Mouse (Mus musculus): ENCODE data around the gene Magi1.

DNA sequence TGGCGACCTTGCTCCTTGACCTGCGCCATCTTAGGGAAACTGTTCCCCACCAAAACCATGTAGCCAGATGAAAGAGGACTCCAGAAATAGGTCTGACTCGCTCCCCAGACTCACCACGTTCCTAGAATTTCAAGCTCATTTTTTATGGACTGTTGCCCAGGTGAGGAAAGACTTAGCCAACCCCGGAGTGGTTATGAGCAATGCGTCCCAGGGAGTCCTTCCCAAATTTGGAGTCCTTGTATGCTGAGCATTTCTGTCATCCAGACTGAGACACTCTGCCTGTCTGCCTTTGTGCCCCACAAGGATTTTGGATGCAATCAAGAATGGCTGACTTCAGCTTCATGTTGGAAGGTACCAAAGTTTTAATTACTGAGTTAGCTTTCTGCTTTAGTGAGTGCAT is 19.8 kb upstream of the Magi1 start:
- TF ChIP-seq POLR2AphosphoS2 (IDR thresholded peaks at IDR 0.05; ENCODE audit: insufficient read length, low read depth) (no peak), POLR2A (IDR thresholded peaks at IDR 0.05; ENCODE audit: insufficient read length, low read depth) (no peak), USF1 (IDR thresholded peaks at IDR 0.05; ENCODE audit: low read depth) (no peak), MAX (IDR thresholded peaks at IDR 0.05; ENCODE audit: low read depth) (no peak), REST (IDR thresholded peaks at IDR 0.05; ENCODE audit: insufficient read depth, insufficient read length) (no peak), SRF (IDR thresholded peaks at IDR 0.05; ENCODE audit: control insufficient read depth, insufficient read length, low read depth) (no peak)

Data from myocyte (in vitro differentiated cells).